Mouse (Mus musculus) thymus, adult 2 months (tissue): ENCODE data around the gene Sema3g. TPM values are rescaled to one million over a fixed set of nuclear protein-coding genes. Genes with fewer than 3 reads are reported as not detected.

ENCODE experiments used
- DNase-seq: peaks from one replicate; pipeline ENCODE4 v3.0.0; 2021
- H3K27ac ChIP-seq: fragments of 200-500 bp; 2 replicates; pipeline ENCODE4 v1.5.1; 2012; ENCODE audit warnings: low read length, control low read depth; ENCODE audit not compliant: control insufficient read depth, insufficient read depth
- H3K27me3 ChIP-seq: fragments of 200-500 bp; 2 replicates; pipeline ENCODE4 v1.6.1; 2012; ENCODE audit warnings: mild to moderate bottlenecking, low read length, moderate library complexity, mixed read lengths; ENCODE audit not compliant: control insufficient read depth, insufficient read depth
- H3K36me3 ChIP-seq: fragments of 200-500 bp; 2 replicates; pipeline ENCODE4 v1.6.1; 2012; ENCODE audit warnings: mild to moderate bottlenecking, low read length, moderate library complexity; ENCODE audit not compliant: control insufficient read depth, insufficient read depth
- H3K4me1 ChIP-seq: fragments of 200-500 bp; replicated peaks from 2 replicates; pipeline ENCODE4 v1.6.1; 2012; ENCODE audit warnings: low read length; ENCODE audit not compliant: control insufficient read depth, insufficient read depth
- H3K4me3 ChIP-seq: fragments of 200-500 bp; 2 replicates; pipeline ENCODE4 v1.5.1; 2012; ENCODE audit warnings: mild to moderate bottlenecking, low read length, control low read depth, moderate library complexity; ENCODE audit not compliant: control insufficient read depth, insufficient read depth
- CTCF ChIP-seq: fragments of 200-500 bp; IDR thresholded peaks from 2 replicates; pipeline ENCODE4 v1.5.1; 2012; ENCODE audit warnings: mild to moderate bottlenecking, control low read depth, low read length, moderate library complexity, borderline replicate concordance; ENCODE audit not compliant: control insufficient read depth, poor library complexity, insufficient read depth; ENCODE audit errors: extremely low read depth
- POLR2A ChIP-seq: fragments of 200-500 bp; IDR thresholded peaks from 2 replicates; pipeline ENCODE4 v1.6.1; 2012; ENCODE audit warnings: mild to moderate bottlenecking, low read length, control low read depth, moderate library complexity; ENCODE audit not compliant: control insufficient read depth, poor library complexity, insufficient read depth; ENCODE audit errors: extremely low read depth
- WGBS: fragments of 180-500 bp; shearing (Covaris S2); methylation state at CpG from one replicate; pipeline ENCODE4 v1.1.7; 2018; 5-methylcytosine and 5-hydroxymethylcytosine counted together
- polyA plus RNA-seq: library from polyadenylated mRNA; depleted of rRNA; stranded (reverse); fragments of >200 nt; gene quantifications from 2 replicates; pipeline ENCODE4 v1.2.3, GENCODE M21; 2012

Gene Sema3g
- polyA plus RNA-seq, 1 experiment, result 2.4 TPM

GRCm38 (mm10) chr14:31195521-31195920 is 22.1 kb upstream of the Sema3g start:
- Histone ChIP-seq H3K4me1 (peaks cover 13% of the 10 kb centered on the region), H3K36me3 (peaks cover 21% of the 10 kb centered on the region), H3K27me3 (no peaks in the 10 kb centered on the region), H3K4me3 (no peak overlapping the region), H3K27ac (peak overlapping the region; percentile 61)
- TF ChIP-seq POLR2A (no peak), CTCF (no peak)
- no peak for DNase-seq
- 80% methylated on average over 4 of the region's 4 CpGs for WGBS

GRCm38 (mm10) chr14:31195968-31196367 is 21.7 kb upstream of the Sema3g start:
- Histone ChIP-seq H3K27ac (peak overlapping the region; percentile 61), H3K36me3 (peaks cover 21% of the 10 kb centered on the region), H3K4me1 (peaks cover 13% of the 10 kb centered on the region), H3K4me3 (no peak overlapping the region), H3K27me3 (no peaks in the 10 kb centered on the region)
- DNase-seq, result peak; percentile 44
- TF ChIP-seq CTCF, result no peak
- no peak for TF ChIP-seq POLR2A

- Histone ChIP-seq H3K27me3 (no peaks in the 10 kb centered on the region), H3K27ac (no peak overlapping the region), H3K4me3 (no peak overlapping the region), H3K4me1 (peaks cover 13% of the 10 kb centered on the region), H3K36me3 (peaks cover 24% of the 10 kb centered on the region)
- TF ChIP-seq CTCF, result no peak
- 81% methylated on average over 16 of the region's 16 CpGs for WGBS
- no peak for DNase-seq
Measured at GRCm38 (mm10) chr14:31197547-31198516, 19.8 kb upstream of the Sema3g start.

- H3K4me3 ChIP-seq, result no peak overlapping the region
- WGBS, result 96% methylated on average over 7 of the region's 7 CpGs
- no peaks in the 10 kb centered on the region for H3K27me3 ChIP-seq
- peaks cover 35% of the 10 kb centered on the region for H3K36me3 ChIP-seq
- no peak for DNase-seq
- no peak overlapping the region for H3K27ac ChIP-seq
- TF ChIP-seq POLR2A (no peak), CTCF (no peak)
- peaks cover 11% of the 10 kb centered on the region for H3K4me1 ChIP-seq
Measured at GRCm38 (mm10) chr14:31199599-31199998, 18.1 kb upstream of the Sema3g start.

- no peak for TF ChIP-seq POLR2A
- no peak for TF ChIP-seq CTCF
Measured at GRCm38 (mm10) chr14:31200038-31200437, 17.6 kb upstream of the Sema3g start.

GRCm38 (mm10) chr14:31204844-31205243 is 12.8 kb upstream of the Sema3g start:
- peaks cover 16% of the 10 kb centered on the region for H3K4me1 ChIP-seq
- peaks cover 35% of the 10 kb centered on the region for H3K36me3 ChIP-seq
- no peak for TF ChIP-seq POLR2A
- no peak for TF ChIP-seq CTCF
- no peak overlapping the region for H3K27ac ChIP-seq
- DNase-seq, result no peak
- 74% methylated on average over 4 of the region's 4 CpGs for WGBS
- no peak overlapping the region for H3K4me3 ChIP-seq
- H3K27me3 ChIP-seq, result no peaks in the 10 kb centered on the region

More at GRCm38 (mm10) chr14:31200038-31200437, 17.6 kb upstream of the Sema3g start:
- Histone ChIP-seq H3K27me3 (no peaks in the 10 kb centered on the region), H3K4me1 (peaks cover 11% of the 10 kb centered on the region), H3K27ac (no peak overlapping the region), H3K36me3 (peaks cover 35% of the 10 kb centered on the region), H3K4me3 (no peak overlapping the region)
- 99% methylated on average over 3 of the region's 3 CpGs for WGBS
- DNase-seq, result no peak
